Comparison of ENCODE assay signal across 16 mouse cellular contexts in genomic region chr7:24629672-24630071, GRCm38 (mm10). TPM values are rescaled to one million over a fixed set of nuclear protein-coding genes. Genes with fewer than 3 reads are reported as not detected.
DNase-seq lines count a peak whose midpoint lies in the region; ATAC-seq and TF ChIP-seq lines count a peak whose summit lies in the region.
"Had no signal": no experiment of that assay in that cellular context is flagged by ENCODE, and none has a peak within 500 bp of the region (broad histone marks: within the 10 kb centered on the region; RNA-seq: fewer than 3 reads in every experiment).

No protein-coding gene starts in this region.

- no peak overlapping the region for H3K9ac ChIP-seq in intestine, embryonic 14.5 days (ENCODE audit: low read length)
- no peak overlapping the region for H3K9ac ChIP-seq in intestine, postnatal 0 days (ENCODE audit: low read depth, low read length)
- no peak overlapping the region for H3K9ac ChIP-seq in midbrain, embryonic 11.5 days (ENCODE audit: low read length)
- H3K9ac ChIP-seq in midbrain, embryonic 15.5 days: no peak overlapping the region
- H3K9ac ChIP-seq in intestine, embryonic 15.5 days: no peak overlapping the region; the same call in 1 of the 2 replicates
- H3K9ac ChIP-seq in forebrain, embryonic 11.5 days (ENCODE audit: low read length): no peak overlapping the region

- H3K4me1 ChIP-seq in intestine, embryonic 14.5 days (replicated peaks; ENCODE audit: control insufficient read depth, insufficient read depth, low read length): 0 out of 2 replicates have a peak, but pooled peaks cover 7% of the 10 kb centered on the region
- no peaks in the 10 kb centered on the region for H3K4me1 ChIP-seq in intestine, postnatal 0 days (replicated peaks; ENCODE audit: control insufficient read depth, insufficient read depth, low read length)
- H3K4me1 ChIP-seq in midbrain, embryonic 11.5 days (ENCODE audit: control insufficient read depth, insufficient read depth, low read length): no peaks in the 10 kb centered on the region
- peaks cover 6% of the 10 kb centered on the region; the same call in 1 of the 2 replicates for H3K4me1 ChIP-seq in midbrain, embryonic 15.5 days
- H3K4me1 ChIP-seq in intestine, embryonic 15.5 days (replicated peaks): peaks cover 14% of the 10 kb centered on the region
- peaks cover 2% of the 10 kb centered on the region; the same call in 1 of the 2 replicates for H3K4me1 ChIP-seq in forebrain, embryonic 11.5 days (replicated peaks; ENCODE audit: control insufficient read depth, insufficient read depth, low read length)

- ATAC-seq in intestine, embryonic 14.5 days (replicated peaks; ENCODE audit: low FRiP score, low TSS enrichment, low read depth): no peak
- no peak for ATAC-seq in intestine, postnatal 0 days
- no peak for ATAC-seq in midbrain, embryonic 11.5 days (ENCODE audit: low FRiP score)
- ATAC-seq in midbrain, embryonic 15.5 days (replicated peaks): no peak
- no peak for ATAC-seq in intestine, embryonic 15.5 days
- ATAC-seq in forebrain, embryonic 11.5 days (replicated peaks; ENCODE audit: low FRiP score): no peak

- H3K9me3 ChIP-seq in intestine, embryonic 14.5 days (ENCODE audit: control insufficient read depth, low read length): peaks cover 6% of the 10 kb centered on the region; the same call in 1 of the 2 replicates
- H3K9me3 ChIP-seq in intestine, postnatal 0 days (ENCODE audit: control insufficient read depth): no peaks in the 10 kb centered on the region
- no peaks in the 10 kb centered on the region for H3K9me3 ChIP-seq in midbrain, embryonic 11.5 days (ENCODE audit: control insufficient read depth, low read length)
- no peaks in the 10 kb centered on the region for H3K9me3 ChIP-seq in midbrain, embryonic 15.5 days
- no peaks in the 10 kb centered on the region for H3K9me3 ChIP-seq in intestine, embryonic 15.5 days
- H3K9me3 ChIP-seq in forebrain, embryonic 11.5 days (ENCODE audit: control insufficient read depth, low read length): no peaks in the 10 kb centered on the region
- H3K9me3 ChIP-seq: heart, embryonic 10.5 days; liver, embryonic 15.5 days had no signal

- no peak for DNase-seq in intestine, embryonic 14.5 days (ENCODE audit: low spot score)
- DNase-seq in midbrain, embryonic 11.5 days (ENCODE audit: low spot score, missing footprints): peak; percentile 51
- no peak for DNase-seq in thymus, postnatal 14 days
- DNase-seq in forebrain, embryonic 11.5 days (ENCODE audit: low spot score): no peak
- DNase-seq: lung, postnatal 36 days had no signal

- no peaks in the 10 kb centered on the region for H3K36me3 ChIP-seq in intestine, embryonic 14.5 days (ENCODE audit: control insufficient read depth, insufficient read depth, low read length)
- peaks cover 20% of the 10 kb centered on the region; the same call in 1 of the 2 replicates for H3K36me3 ChIP-seq in intestine, postnatal 0 days (ENCODE audit: control insufficient read depth, insufficient read depth)
- no peaks in the 10 kb centered on the region for H3K36me3 ChIP-seq in midbrain, embryonic 11.5 days (ENCODE audit: control insufficient read depth, insufficient read depth, low read length)
- H3K36me3 ChIP-seq in midbrain, embryonic 15.5 days (replicated peaks): no peaks in the 10 kb centered on the region
- no peaks in the 10 kb centered on the region for H3K36me3 ChIP-seq in intestine, embryonic 15.5 days
- H3K36me3 ChIP-seq in forebrain, embryonic 11.5 days (ENCODE audit: control insufficient read depth, insufficient read depth, low read length): no peaks in the 10 kb centered on the region
- H3K36me3 ChIP-seq: heart, embryonic 10.5 days; liver, embryonic 15.5 days had no signal

- 71% methylated on average over 4 of the region's 4 CpGs for WGBS in intestine, embryonic 14.5 days
- WGBS in intestine, postnatal 0 days: 72% methylated on average over 4 of the region's 4 CpGs
- WGBS in midbrain, embryonic 11.5 days: 76% methylated on average over 4 of the region's 4 CpGs
- 69% methylated on average over 4 of the region's 4 CpGs for WGBS in midbrain, embryonic 15.5 days
- 76% methylated on average over 4 of the region's 4 CpGs for WGBS in intestine, embryonic 15.5 days
- WGBS in forebrain, embryonic 11.5 days: 64% methylated on average over 4 of the region's 4 CpGs

- H3K4me3 ChIP-seq in intestine, embryonic 14.5 days (ENCODE audit: low read depth, low read length): no peak overlapping the region
- no peak overlapping the region for H3K4me3 ChIP-seq in intestine, postnatal 0 days (ENCODE audit: low read depth, low read length)
- no peak overlapping the region for H3K4me3 ChIP-seq in midbrain, embryonic 11.5 days (ENCODE audit: low read depth, low read length)
- H3K4me3 ChIP-seq in midbrain, embryonic 15.5 days: no peak overlapping the region
- no peak overlapping the region for H3K4me3 ChIP-seq in intestine, embryonic 15.5 days (replicated peaks)
- H3K4me3 ChIP-seq in forebrain, embryonic 11.5 days (ENCODE audit: low read depth, low read length): no peak overlapping the region

- H3K27ac ChIP-seq in intestine, embryonic 14.5 days (ENCODE audit: low read depth): peak overlapping the region; percentile 57; the same call in 1 of the 2 replicates
- no peak overlapping the region for H3K27ac ChIP-seq in intestine, postnatal 0 days (ENCODE audit: low read depth, low read length)
- H3K27ac ChIP-seq in midbrain, embryonic 11.5 days (ENCODE audit: low read depth, low read length): no peak overlapping the region
- no peak overlapping the region for H3K27ac ChIP-seq in midbrain, embryonic 15.5 days
- H3K27ac ChIP-seq in intestine, embryonic 15.5 days: 0 out of 2 replicates have a peak overlapping the region, but pooled peaks have one; percentile 64
- H3K27ac ChIP-seq in forebrain, embryonic 11.5 days (ENCODE audit: low read depth, low read length): no peak overlapping the region
- H3K27ac ChIP-seq: hindbrain, embryonic 14.5 days; liver, embryonic 15.5 days had no signal

- H3K4me2 ChIP-seq in intestine, embryonic 14.5 days (ENCODE audit: low read length): peak overlapping the region; percentile 58; the same call in 1 of the 2 replicates
- no peak overlapping the region; the same call in 1 of the 2 replicates for H3K4me2 ChIP-seq in intestine, postnatal 0 days (replicated peaks; ENCODE audit: low read depth)
- no peak overlapping the region for H3K4me2 ChIP-seq in midbrain, embryonic 11.5 days
- H3K4me2 ChIP-seq in midbrain, embryonic 15.5 days: no peak overlapping the region
- 0 out of 2 replicates have a peak overlapping the region, but pooled peaks have one; percentile 64 for H3K4me2 ChIP-seq in intestine, embryonic 15.5 days (replicated peaks)
- no peak overlapping the region for H3K4me2 ChIP-seq in forebrain, embryonic 11.5 days (ENCODE audit: low read depth, low read length, severe bottlenecking)

- TF ChIP-seq CTCF in intestine, postnatal 0 days (IDR thresholded peaks at IDR 0.05; ENCODE audit: low read depth): no peak

- no peaks in the 10 kb centered on the region for H3K27me3 ChIP-seq in intestine, embryonic 14.5 days (replicated peaks; ENCODE audit: control insufficient read depth, insufficient read depth, low read length)
- H3K27me3 ChIP-seq in intestine, postnatal 0 days (replicated peaks; ENCODE audit: control insufficient read depth, insufficient read depth, low read length): no peaks in the 10 kb centered on the region
- H3K27me3 ChIP-seq in midbrain, embryonic 11.5 days (ENCODE audit: control insufficient read depth, insufficient read depth, low read length): no peaks in the 10 kb centered on the region
- H3K27me3 ChIP-seq in midbrain, embryonic 15.5 days (replicated peaks): no peaks in the 10 kb centered on the region
- H3K27me3 ChIP-seq in intestine, embryonic 15.5 days (replicated peaks): no peaks in the 10 kb centered on the region
- no peaks in the 10 kb centered on the region for H3K27me3 ChIP-seq in forebrain, embryonic 11.5 days (ENCODE audit: control insufficient read depth, insufficient read depth, low read length)

RNA-seq across cellular contexts. Expression of gene Lypd3, which starts 6.7 kb away (rescaled TPM):
- 0.50 and 0.77 TPM in 2 replicates for polyA plus RNA-seq in intestine, embryonic 14.5 days (2014; fragmentation: Nextera tagmentation; extraction: Ambion mirVana)
- polyA plus RNA-seq in intestine, postnatal 0 days (2015; fragmentation: Nextera tagmentation; extraction: Ambion mirVana): 0.13 and 0.17 TPM in 2 replicates
- 0.76 and 0.83 TPM in 2 replicates for polyA plus RNA-seq in midbrain, embryonic 11.5 days (2014; fragmentation: Nextera tagmentation; extraction: Ambion mirVana)
- polyA plus RNA-seq in midbrain, embryonic 15.5 days (2015; fragmentation: Nextera tagmentation; extraction: Ambion mirVana): 0.31 and 0.49 TPM in 2 replicates
- polyA plus RNA-seq in intestine, embryonic 15.5 days (2015; fragmentation: Nextera tagmentation; extraction: Ambion mirVana): 0.44 and 0.64 TPM in 2 replicates
- polyA plus RNA-seq in forebrain, embryonic 11.5 days (2014; fragmentation: Nextera tagmentation; extraction: Ambion mirVana): 0.69 and 0.73 TPM in 2 replicates
- polyA plus RNA-seq: C2C12; liver, embryonic 15.5 days had no signal

RNA-seq across cellular contexts. Expression of gene Phldb3, which starts 19.1 kb away (rescaled TPM):
- polyA plus RNA-seq in intestine, embryonic 14.5 days (2014; fragmentation: Nextera tagmentation; extraction: Ambion mirVana): 0.31 and 0.38 TPM in 2 replicates
- 0.65 and 0.85 TPM in 2 replicates for polyA plus RNA-seq in intestine, postnatal 0 days (2015; fragmentation: Nextera tagmentation; extraction: Ambion mirVana)
- 0.07 TPM in 1 of 2 replicates, not detected in the other for polyA plus RNA-seq in midbrain, embryonic 11.5 days (2014; fragmentation: Nextera tagmentation; extraction: Ambion mirVana)
- not detected in 2 replicates for polyA plus RNA-seq in midbrain, embryonic 15.5 days (2015; fragmentation: Nextera tagmentation; extraction: Ambion mirVana)
- polyA plus RNA-seq in intestine, embryonic 15.5 days (2015; fragmentation: Nextera tagmentation; extraction: Ambion mirVana): 0.35 and 0.39 TPM in 2 replicates
- not detected in 2 replicates for polyA plus RNA-seq in forebrain, embryonic 11.5 days (2014; fragmentation: Nextera tagmentation; extraction: Ambion mirVana)
- polyA plus RNA-seq: forebrain, embryonic 16.5 days; heart, embryonic 10.5 days; hindbrain, embryonic 14.5 days; neural tube, embryonic 11.5 days had no signal

RNA-seq across cellular contexts. Expression of gene Zfp575, which starts 42.2 kb away (rescaled TPM):
- polyA plus RNA-seq in intestine, embryonic 14.5 days (2014; fragmentation: Nextera tagmentation; extraction: Ambion mirVana): 3.1 and 3.6 TPM in 2 replicates
- 2.1 and 2.2 TPM in 2 replicates for polyA plus RNA-seq in intestine, postnatal 0 days (2015; fragmentation: Nextera tagmentation; extraction: Ambion mirVana)
- 1.0 and 1.4 TPM in 2 replicates for polyA plus RNA-seq in midbrain, embryonic 11.5 days (2014; fragmentation: Nextera tagmentation; extraction: Ambion mirVana)
- polyA plus RNA-seq in midbrain, embryonic 15.5 days (2015; fragmentation: Nextera tagmentation; extraction: Ambion mirVana): 16.3 and 18.1 TPM in 2 replicates
- 3.2 and 3.6 TPM in 2 replicates for polyA plus RNA-seq in intestine, embryonic 15.5 days (2015; fragmentation: Nextera tagmentation; extraction: Ambion mirVana)
- polyA plus RNA-seq in forebrain, embryonic 11.5 days (2014; fragmentation: Nextera tagmentation; extraction: Ambion mirVana): 2.2 and 2.5 TPM in 2 replicates

RNA-seq across cellular contexts. Expression of gene Ethe1, which starts 42.3 kb away (rescaled TPM):
- polyA plus RNA-seq in intestine, embryonic 14.5 days (2014; fragmentation: Nextera tagmentation; extraction: Ambion mirVana): 42.9 and 46.5 TPM in 2 replicates
- polyA plus RNA-seq in intestine, postnatal 0 days (2015; fragmentation: Nextera tagmentation; extraction: Ambion mirVana): 17.9 and 25.4 TPM in 2 replicates
- polyA plus RNA-seq in midbrain, embryonic 11.5 days (2014; fragmentation: Nextera tagmentation; extraction: Ambion mirVana): 18.8 and 19.6 TPM in 2 replicates
- 25.4 and 25.8 TPM in 2 replicates for polyA plus RNA-seq in midbrain, embryonic 15.5 days (2015; fragmentation: Nextera tagmentation; extraction: Ambion mirVana)
- 35.7 and 36.7 TPM in 2 replicates for polyA plus RNA-seq in intestine, embryonic 15.5 days (2015; fragmentation: Nextera tagmentation; extraction: Ambion mirVana)
- 17.9 and 21.4 TPM in 2 replicates for polyA plus RNA-seq in forebrain, embryonic 11.5 days (2014; fragmentation: Nextera tagmentation; extraction: Ambion mirVana)

RNA-seq across cellular contexts. Expression of gene Tex101, which starts 46.8 kb away (rescaled TPM):
- polyA plus RNA-seq in intestine, embryonic 14.5 days (2014; fragmentation: Nextera tagmentation; extraction: Ambion mirVana): not detected in 2 replicates
- not detected in 2 replicates for polyA plus RNA-seq in intestine, postnatal 0 days (2015; fragmentation: Nextera tagmentation; extraction: Ambion mirVana)
- polyA plus RNA-seq in midbrain, embryonic 11.5 days (2014; fragmentation: Nextera tagmentation; extraction: Ambion mirVana): not detected in 2 replicates
- polyA plus RNA-seq in midbrain, embryonic 15.5 days (2015; fragmentation: Nextera tagmentation; extraction: Ambion mirVana): 0.17 TPM in 1 of 2 replicates, not detected in the other
- polyA plus RNA-seq in intestine, embryonic 15.5 days (2015; fragmentation: Nextera tagmentation; extraction: Ambion mirVana): 0.14 and 0.15 TPM in 2 replicates
- not detected in 2 replicates for polyA plus RNA-seq in forebrain, embryonic 11.5 days (2014; fragmentation: Nextera tagmentation; extraction: Ambion mirVana)
- polyA plus RNA-seq: C2C12; cerebellum, adult 2 months; embryonic facial prominence, embryonic 11.5 days; forebrain, embryonic 16.5 days; heart, embryonic 10.5 days; hindbrain, embryonic 14.5 days; neural tube, embryonic 11.5 days had no signal

Comparison
In these comparisons a context has a peak if more than half of its experiments do, and no peak if none do; other contexts are left out.
1. H3K27ac ChIP-seq: peak in intestine, embryonic 14.5 days (single experiment) and intestine, embryonic 15.5 days (single experiment); none in intestine, postnatal 0 days (single experiment), midbrain, embryonic 11.5 days (single experiment), midbrain, embryonic 15.5 days (single experiment) and forebrain, embryonic 11.5 days (single experiment).
2. H3K4me2 ChIP-seq: peak in intestine, embryonic 14.5 days (single experiment) and intestine, embryonic 15.5 days (single experiment); none in intestine, postnatal 0 days (single experiment), midbrain, embryonic 11.5 days (single experiment), midbrain, embryonic 15.5 days (single experiment) and forebrain, embryonic 11.5 days (single experiment).